Mouse (Mus musculus) kidney, embryonic 14.5 days (tissue): ENCODE measurements at regions not wholly inside any gene's neighbourhood (a gene's known extent, or its start where the extent isn't known, plus 50 kb on each side); places are given as distances from the start of the nearest gene placed in this dataset.
A peak's percentile ranks its signal among the peaks of the same experiment; 100 is the strongest.
"Not testable (repeated sequence)": the region's sequence is repeated elsewhere in the genome, so short reads cannot be mapped to it uniquely, and the experiment has no call there.

Source experiments
- ATAC-seq: fragments of 200-750 bp; cut with Nextera tagmentation; 2 replicates; pipeline ENCODE4 v1.8.0; 2017; ENCODE audit warnings: moderate number of reproducible peaks, mild to moderate bottlenecking, moderate TSS enrichment, moderate library complexity; ENCODE audit not compliant: low FRiP score, low TSS enrichment
- H3K27ac ChIP-seq: fragments of 300-500 bp; sonication (generic); 2 replicates; pipeline ENCODE4 v1.5.1; 2014; ENCODE audit warnings: low read depth, mild to moderate bottlenecking, low read length, moderate library complexity, mixed read lengths
- H3K27me3 ChIP-seq: fragments of 300-500 bp; sonication (generic); 2 replicates; pipeline ENCODE4 v1.6.1; 2014; ENCODE audit warnings: mild to moderate bottlenecking, low read length; ENCODE audit not compliant: control insufficient read depth, insufficient read depth
- H3K36me3 ChIP-seq: fragments of 300-500 bp; sonication (generic); 2 replicates; pipeline ENCODE4 v1.6.1; 2014; ENCODE audit warnings: low read length, mixed read lengths; ENCODE audit not compliant: control insufficient read depth, insufficient read depth
- H3K4me1 ChIP-seq: fragments of 300-500 bp; sonication (generic); 2 replicates; pipeline ENCODE4 v1.6.1; 2014; ENCODE audit warnings: low read length, mixed read lengths; ENCODE audit not compliant: control insufficient read depth, insufficient read depth
- H3K4me2 ChIP-seq: fragments of 300-500 bp; sonication (generic); replicated peaks from 2 replicates; pipeline ENCODE4 v1.6.1; 2014; ENCODE audit warnings: low read depth, mild to moderate bottlenecking, low read length
- H3K4me3 ChIP-seq: fragments of 300-500 bp; sonication (generic); 2 replicates; pipeline ENCODE4 v1.5.1; 2014; ENCODE audit warnings: mild to moderate bottlenecking, low read length
- H3K9ac ChIP-seq: fragments of 300-500 bp; sonication (generic); 2 replicates; pipeline ENCODE4 v1.6.1; 2014; ENCODE audit warnings: low read depth, mild to moderate bottlenecking, low read length, moderate library complexity
- H3K9me3 ChIP-seq: fragments of 300-500 bp; sonication (generic); 2 replicates; pipeline ENCODE4 v1.6.1; 2016; ENCODE audit warnings: low read length; ENCODE audit not compliant: control insufficient read depth
- WGBS: fragments of 180-500 bp; shearing (Covaris S2); extraction: QIAGEN DNeasy Blood & Tissue Kit; methylation state at CpG from one replicate; pipeline ENCODE4 v1.1.7; 2014; 5-methylcytosine and 5-hydroxymethylcytosine counted together

DNA sequence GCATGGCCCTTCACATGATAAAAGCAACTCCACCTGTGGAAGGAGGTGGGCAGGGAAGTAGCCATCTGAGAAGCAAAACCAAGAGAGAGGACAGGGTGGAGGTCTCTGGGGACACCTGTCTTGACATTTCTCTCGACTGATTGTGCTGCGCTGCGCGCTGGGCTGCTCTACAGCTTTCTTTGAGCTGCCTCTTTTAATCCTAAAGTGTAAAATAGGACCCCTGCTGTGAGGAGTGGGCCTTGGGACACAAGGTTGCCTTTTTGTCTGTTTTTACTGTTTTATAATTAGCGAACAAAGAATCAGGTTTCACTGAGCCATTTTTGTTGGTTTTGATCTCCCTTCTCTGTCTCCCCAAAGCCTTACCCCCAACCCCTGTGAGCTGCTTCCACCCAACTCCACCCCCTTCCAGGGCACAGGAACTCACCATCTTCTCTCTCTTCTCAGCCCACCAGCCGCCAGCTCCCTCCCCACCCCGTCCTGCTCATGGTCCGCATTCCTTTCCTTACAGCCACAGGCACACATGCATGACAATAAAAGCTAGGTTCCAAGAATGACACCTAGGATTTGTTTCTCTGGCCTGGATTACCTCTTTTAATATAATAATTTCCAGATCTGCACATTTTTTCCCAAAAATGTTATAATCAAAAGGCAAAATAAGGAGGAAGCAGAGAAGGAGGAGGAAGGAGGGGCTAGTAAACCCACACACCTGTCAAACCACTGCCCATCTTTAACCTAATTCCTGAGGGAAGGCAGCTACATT lies 57.3 kb downstream of the Cbln4 start:
- Histone ChIP-seq H3K9me3 (no peaks in the 10 kb centered on the region), H3K9ac (no peak overlapping the region), H3K4me2 (no peak overlapping the region), H3K4me1 (no peaks in the 10 kb centered on the region), H3K27me3 (no peaks in the 10 kb centered on the region), H3K27ac (no peak overlapping the region), H3K36me3 (no peaks in the 10 kb centered on the region), H3K4me3 (no peak overlapping the region)
- WGBS, result 23% methylated on average over 8 of the region's 8 CpGs
- no peak for ATAC-seq

DNA sequence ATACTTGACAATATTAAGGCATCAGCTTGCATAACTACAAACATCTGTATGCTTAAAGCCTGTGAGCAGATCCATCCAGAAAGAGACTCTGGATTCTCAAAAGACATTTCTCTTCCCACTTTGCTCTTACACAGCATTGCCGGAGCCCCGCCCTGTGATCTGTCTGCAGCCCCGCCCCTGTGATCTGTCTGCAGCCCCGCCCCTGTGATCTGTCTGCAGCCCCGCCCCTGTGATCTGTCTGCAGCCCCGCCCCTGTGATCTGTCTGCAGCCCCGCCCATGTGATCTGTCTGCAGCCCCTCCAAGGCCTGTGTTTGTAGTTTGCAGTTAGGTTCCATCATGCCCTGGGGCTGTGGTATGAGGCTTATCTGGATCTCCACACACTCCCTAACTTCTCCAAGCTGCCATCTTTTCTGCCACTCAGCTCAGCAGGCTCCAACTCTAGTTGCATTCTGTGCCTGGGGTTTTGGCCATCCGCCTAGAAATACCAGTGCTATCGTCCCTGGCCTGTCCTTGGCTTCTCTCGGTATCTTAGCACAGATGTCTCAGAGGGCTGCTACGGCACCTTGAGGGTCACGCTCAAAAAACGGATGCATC lies 73.9 kb downstream of the Cbln4 start:
- no peak for ATAC-seq
- no peaks in the 10 kb centered on the region for H3K27me3 ChIP-seq
- 57% methylated on average over 13 of the region's 13 CpGs for WGBS
- H3K27ac ChIP-seq, result no peak overlapping the region
- no peaks in the 10 kb centered on the region for H3K36me3 ChIP-seq
- H3K9me3 ChIP-seq, result no peaks in the 10 kb centered on the region
- H3K4me1 ChIP-seq, result no peaks in the 10 kb centered on the region
- no peak overlapping the region for H3K4me2 ChIP-seq
- H3K4me3 ChIP-seq, result no peak overlapping the region
- no peak overlapping the region for H3K9ac ChIP-seq

DNA sequence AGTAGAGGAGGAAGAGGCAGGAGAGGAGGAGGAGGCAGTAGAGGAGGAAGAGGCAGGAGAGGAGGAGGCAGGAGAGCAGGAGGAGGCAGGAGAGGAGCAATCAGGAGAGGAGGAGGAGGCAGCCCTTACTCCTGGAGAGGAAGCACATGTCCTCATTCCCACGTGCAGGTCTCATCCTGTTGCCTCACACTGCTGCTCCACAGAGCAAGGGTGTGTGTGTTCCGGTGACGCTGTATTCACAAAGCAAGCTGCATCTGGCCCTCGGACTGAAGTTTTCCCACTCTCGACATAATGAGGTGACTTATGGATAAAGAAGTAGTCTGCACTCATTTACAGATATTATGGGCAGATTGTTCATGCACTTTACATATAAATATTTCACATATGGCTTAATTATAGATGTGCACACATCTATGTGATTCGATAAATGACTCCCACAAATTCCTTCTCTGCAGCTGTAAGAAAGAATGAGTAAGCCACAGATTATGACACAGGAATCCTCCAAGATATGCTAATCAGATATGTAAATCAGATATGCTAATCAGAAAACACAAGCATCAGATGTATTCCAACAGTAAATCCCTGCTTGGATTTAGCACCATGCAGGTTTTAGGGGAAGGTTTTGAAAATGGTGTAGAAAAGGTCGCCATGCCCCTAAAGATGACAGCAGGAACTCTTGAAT lies 96.6 kb downstream of the Cbln4 start:
- Histone ChIP-seq H3K4me3 (no peak overlapping the region), H3K27me3 (no peaks in the 10 kb centered on the region), H3K36me3 (no peaks in the 10 kb centered on the region), H3K27ac (no peak overlapping the region), H3K4me2 (no peak overlapping the region), H3K9me3 (no peaks in the 10 kb centered on the region), H3K9ac (no peak overlapping the region), H3K4me1 (no peaks in the 10 kb centered on the region)
- WGBS, result 83% methylated on average over 7 of the region's 7 CpGs
- no peak for ATAC-seq

DNA sequence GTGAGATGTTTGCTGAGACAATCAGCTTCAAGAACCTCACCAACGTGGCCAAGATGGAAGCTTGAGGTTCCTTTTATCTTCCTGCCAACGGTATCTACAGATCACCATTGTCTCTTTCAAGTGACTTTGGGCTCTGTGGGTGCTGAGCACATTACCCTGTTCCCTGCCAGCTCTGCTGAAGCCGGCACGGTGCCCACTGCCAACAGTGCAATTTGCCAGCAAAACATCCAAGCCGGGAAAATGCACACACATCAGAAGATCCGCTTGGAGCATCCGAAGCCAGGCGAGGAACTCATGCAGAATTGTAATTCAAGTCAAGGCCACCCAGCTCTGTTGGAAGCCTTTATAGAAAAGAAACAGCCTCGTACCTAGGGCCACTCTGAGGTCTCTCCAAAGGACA lies 100.6 kb downstream of the Cbln4 start:
- no peaks in the 10 kb centered on the region for H3K9me3 ChIP-seq
- H3K27me3 ChIP-seq, result no peaks in the 10 kb centered on the region
- no peaks in the 10 kb centered on the region for H3K36me3 ChIP-seq
- WGBS, result 88% methylated on average over 9 of the region's 9 CpGs
- H3K9ac ChIP-seq, result no peak overlapping the region
- no peak for ATAC-seq
- H3K4me2 ChIP-seq, result no peak overlapping the region
- H3K4me1 ChIP-seq, result no peaks in the 10 kb centered on the region
- H3K4me3 ChIP-seq, result no peak overlapping the region
- no peak overlapping the region for H3K27ac ChIP-seq

DNA sequence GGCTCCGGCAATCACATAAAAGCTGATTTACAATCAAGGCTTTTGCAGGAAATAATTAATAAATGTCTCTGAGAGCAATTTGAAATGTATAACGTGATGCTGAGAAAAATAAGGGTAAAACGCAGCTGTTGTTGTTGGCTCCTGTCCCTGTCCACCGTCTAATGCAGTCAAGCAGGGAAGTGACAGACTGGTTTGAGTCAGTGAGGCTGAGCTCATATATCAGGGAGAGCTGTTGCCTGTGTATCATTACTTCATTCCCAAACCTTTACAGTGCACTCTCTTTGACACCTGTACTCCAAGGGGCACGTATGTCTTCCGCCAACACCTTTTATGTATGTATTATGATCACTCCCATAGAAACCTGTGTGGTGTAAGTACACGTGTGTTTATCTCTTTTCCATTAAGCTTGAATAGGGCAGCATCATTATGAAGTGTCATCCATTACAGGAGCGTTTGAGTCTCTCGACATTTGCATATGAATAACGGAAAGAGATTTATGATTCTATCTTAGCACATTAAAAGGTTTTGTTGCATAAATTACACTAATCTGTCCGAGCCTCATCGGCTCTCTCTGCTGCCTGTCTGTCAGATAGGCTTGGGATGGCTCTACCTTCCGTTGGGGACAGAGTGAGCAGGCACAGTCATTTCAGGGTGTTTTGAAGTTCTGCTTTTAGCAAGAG lies 107.5 kb downstream of the Cbln4 start:
- ATAC-seq, result peak; percentile 49; the same call in 1 of the 2 replicates
- H3K4me1 ChIP-seq, result no peaks in the 10 kb centered on the region

DNA sequence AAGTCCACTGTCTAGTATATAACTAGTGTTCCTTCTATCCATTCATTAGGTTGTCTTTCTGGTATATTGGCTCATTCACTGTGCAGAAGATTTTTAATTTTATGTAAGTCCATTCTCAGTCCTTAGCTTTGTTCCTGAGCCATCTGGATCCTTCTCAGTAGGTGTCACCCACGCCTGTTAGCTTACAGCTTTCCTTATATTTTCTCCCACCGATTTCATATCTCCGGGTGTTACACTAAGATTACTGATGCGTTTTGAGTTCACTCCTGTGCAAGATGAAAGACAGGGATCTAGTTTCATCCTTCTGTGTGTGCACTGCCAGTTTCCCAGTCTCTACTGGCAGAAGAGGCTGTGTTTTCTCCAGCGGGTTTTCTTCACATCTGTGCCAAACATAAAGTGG lies 122.3 kb downstream of the Cbln4 start:
- no peak overlapping the region for H3K4me3 ChIP-seq
- no peaks in the 10 kb centered on the region for H3K27me3 ChIP-seq
- no peak overlapping the region for H3K27ac ChIP-seq
- no peaks in the 10 kb centered on the region for H3K4me1 ChIP-seq
- WGBS, result 80% methylated on average over 5 of the region's 5 CpGs
- H3K36me3 ChIP-seq, result no peaks in the 10 kb centered on the region
- no peak for ATAC-seq
- H3K9me3 ChIP-seq, result peaks cover 8% of the 10 kb centered on the region; the same call in 1 of the 2 replicates
- no peak overlapping the region for H3K4me2 ChIP-seq
- no peak overlapping the region for H3K9ac ChIP-seq

More for the DNA sequence above, 107.5 kb downstream of the Cbln4 start:
- Histone ChIP-seq H3K4me2 (no peak overlapping the region), H3K9ac (no peak overlapping the region), H3K27me3 (no peaks in the 10 kb centered on the region), H3K36me3 (no peaks in the 10 kb centered on the region), H3K9me3 (no peaks in the 10 kb centered on the region), H3K27ac (no peak overlapping the region), H3K4me3 (no peak overlapping the region)
- whole genome bisulfite sequencing, result 49% methylated on average over 13 of the region's 13 CpGs

DNA sequence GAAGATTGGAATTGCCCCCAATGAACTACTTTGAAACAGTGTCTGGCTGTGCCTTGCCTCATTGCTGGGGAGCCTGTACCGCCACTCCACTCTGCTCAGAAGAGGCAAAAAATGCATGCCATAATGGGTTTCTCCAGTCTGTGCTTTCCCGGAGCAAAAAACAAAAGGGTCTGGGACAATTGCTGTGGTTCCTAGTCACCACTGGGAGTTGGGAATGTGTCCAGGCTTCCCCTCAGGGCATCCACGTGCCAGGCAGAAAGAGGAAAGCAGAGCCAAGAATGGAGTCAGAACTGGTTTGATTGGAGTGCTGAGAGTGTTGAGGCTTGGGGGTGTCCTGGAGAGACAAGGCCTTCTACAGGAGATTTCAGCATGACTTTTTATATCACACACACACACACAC lies 156.0 kb downstream of the Cbln4 start:
- Histone ChIP-seq H3K4me3 (no peak overlapping the region), H3K36me3 (no peaks in the 10 kb centered on the region), H3K9ac (no peak overlapping the region), H3K9me3 (no peaks in the 10 kb centered on the region), H3K4me2 (no peak overlapping the region), H3K27me3 (no peaks in the 10 kb centered on the region), H3K27ac (no peak overlapping the region), H3K4me1 (no peaks in the 10 kb centered on the region)
- no peak for ATAC-seq
- WGBS, result 97% methylated on average over 3 of the region's 3 CpGs

DNA sequence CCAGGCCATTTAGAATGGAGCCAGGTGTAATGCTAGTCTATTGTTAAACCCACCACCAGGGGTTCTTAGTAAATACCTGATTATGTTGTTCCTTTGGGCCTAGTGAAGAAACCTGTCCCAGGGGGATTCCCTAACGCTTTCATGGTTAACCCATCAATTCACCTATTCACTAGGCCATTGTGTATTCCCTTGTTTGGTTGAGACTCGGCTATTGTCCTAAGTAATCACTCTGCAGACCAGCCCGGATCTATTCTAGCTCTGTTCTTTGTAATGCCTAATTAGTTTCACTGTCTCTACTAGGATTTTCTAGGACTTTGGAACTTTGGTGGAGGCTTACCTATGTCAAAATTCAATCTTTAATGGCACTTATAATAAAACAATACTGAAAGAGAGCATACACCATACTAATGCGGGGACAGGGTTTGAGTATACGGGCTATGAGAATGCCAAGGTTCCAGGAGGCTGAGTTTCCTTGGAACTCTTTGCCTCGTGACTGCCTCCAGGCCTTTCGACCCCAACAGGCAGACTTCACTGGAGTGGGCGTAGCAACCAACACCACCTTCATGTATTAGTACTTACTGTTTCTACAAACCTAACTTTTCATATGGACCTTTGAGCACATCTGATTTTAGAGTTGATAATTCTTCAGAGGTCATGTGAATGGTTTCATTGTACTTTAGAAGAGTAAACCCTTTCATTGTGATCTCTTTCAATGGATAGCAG lies 163.9 kb downstream of the Cbln4 start:
- H3K4me1 ChIP-seq, ATAC-seq, H3K27ac ChIP-seq, H3K4me3 ChIP-seq, H3K36me3 ChIP-seq, H3K27me3 ChIP-seq, H3K9me3 ChIP-seq, H3K9ac ChIP-seq, H3K4me2 ChIP-seq: not testable (repeated sequence)
- 87% methylated on average over 8 of the region's 8 CpGs for WGBS
